Mouse (Mus musculus) 3T3-L1 (cell line): Measurements from ENCODE around the gene Nckap5.
"Not testable (repeated sequence)": the region's sequence is repeated elsewhere in the genome, so short reads cannot be mapped to it uniquely, and the experiment has no call there.

Experiments used
- DNase-seq: peaks from one replicate; pipeline ENCODE4 v3.0.0-alpha.2; 2015; ENCODE audit warnings: low read depth, low spot score

The Nckap5 gene

DNA sequence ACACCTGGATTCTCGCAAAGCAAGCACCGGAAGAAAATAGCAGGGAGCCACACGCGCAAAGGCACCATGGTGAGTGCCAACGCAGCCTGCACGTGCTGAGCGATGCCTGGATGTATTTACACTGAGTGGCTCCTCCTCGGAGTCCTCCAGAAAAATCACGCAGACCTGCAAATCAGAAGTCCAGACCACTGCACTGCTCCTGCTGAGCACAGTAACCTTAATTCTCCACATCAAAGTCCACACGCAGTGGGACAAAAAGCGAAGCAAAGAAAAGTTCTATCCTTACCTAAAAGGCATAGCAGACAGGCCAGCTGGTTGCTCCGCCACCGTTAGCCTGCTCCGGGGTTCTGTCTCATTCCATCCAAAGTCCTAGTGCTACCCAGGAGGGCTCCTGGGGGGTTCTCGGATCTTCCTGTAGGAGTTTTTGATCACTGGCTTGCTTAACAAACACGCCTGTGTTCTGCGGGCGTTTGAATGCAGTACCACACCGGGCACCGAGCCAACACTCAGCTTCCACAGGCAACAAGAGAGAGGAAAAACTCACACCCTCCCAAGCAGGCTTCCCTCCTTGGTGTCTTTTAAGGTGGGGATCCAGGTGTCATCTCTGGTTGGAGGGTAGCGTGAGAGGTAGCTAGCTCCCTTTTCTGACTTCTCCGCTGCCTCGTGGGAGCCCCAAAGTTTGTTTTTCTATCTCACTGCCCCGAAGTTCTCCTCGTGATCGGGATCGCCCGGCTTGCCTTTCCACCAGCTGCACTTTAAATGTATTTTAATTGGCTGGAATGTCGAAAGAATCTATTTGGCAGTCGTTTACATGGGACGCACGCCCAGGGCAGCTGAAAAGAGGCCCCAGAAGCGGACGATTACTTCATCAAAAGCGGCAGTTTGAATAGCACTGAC, at the start of gene Nckap5:
Nckap5 (minus strand) TSS at position 769 of the 897 bp plus-strand sequence.
- DNase-seq, result peak; percentile 69

DNA sequence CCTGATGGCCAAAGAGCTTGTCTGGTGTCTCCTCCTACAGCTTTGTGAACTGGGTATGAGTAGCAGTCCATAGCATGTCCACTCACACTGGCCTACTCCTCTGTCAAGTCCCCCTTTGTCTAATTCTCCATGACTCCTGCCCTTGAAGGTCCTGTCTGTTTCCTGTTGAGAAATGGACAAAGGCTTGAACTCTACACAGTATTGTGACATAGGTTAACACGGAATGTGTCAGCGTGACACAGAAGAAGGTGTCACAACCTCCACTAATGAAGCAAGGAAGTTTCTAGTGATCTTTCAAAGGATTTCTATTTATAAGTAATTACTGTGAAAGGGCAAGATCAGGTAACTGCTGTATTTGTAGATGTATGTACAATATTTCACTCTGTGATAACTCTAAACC, 46.9 kb upstream of the Nckap5 start:
- no peak for DNase-seq

- no peak for DNase-seq
Observed at GRCm38 (mm10) chr1:126868372-126868771, 37.8 kb upstream of the Nckap5 start.

GRCm38 (mm10) chr1:126867912-126868311, 37.3 kb upstream of the Nckap5 start:
- no peak for DNase-seq

DNA sequence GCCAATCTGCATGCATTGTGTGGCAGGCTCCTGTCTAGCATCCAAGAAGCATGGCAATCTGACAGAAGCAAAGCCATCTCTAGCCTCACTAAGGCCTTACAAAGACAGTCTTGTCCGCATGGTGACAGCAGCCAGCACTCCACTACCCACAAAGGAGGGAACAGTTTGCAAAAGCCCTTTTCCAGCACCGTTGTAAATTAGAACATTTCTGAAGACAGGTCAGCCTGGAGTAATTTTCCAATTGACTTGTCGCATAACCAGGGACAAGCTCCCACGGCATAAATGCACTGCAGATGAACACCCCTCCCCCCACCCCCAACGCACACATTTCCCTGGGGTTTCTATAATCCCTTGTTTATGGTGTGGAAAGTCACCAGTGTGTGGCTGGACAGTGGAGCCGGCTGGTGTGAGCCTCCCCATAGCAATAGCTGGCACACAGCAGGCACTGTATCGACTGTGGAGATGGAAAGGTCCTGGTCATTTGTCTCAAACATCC, 35.0 kb upstream of the Nckap5 start:
- DNase-seq, result no peak

DNA sequence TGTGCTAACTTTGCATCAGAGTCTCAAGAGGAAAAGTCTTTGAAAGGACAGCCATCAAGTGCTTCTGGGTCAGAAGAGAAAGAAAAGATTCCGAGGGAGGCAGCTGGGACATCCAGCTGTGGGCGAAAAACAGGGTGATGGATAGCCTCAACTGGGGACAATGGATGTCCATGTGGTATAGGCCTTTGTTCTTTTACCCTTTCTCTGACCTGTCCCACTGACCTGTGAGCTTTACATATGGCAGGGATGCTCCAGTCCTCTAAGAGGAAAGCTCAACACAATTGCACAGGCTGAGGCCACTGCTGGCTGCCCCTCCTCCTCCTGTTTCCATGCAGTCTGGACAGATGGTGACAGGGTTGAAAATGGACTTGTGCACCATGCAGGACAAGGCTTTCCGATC, 31.2 kb upstream of the Nckap5 start:
- DNase-seq, result no peak

DNA sequence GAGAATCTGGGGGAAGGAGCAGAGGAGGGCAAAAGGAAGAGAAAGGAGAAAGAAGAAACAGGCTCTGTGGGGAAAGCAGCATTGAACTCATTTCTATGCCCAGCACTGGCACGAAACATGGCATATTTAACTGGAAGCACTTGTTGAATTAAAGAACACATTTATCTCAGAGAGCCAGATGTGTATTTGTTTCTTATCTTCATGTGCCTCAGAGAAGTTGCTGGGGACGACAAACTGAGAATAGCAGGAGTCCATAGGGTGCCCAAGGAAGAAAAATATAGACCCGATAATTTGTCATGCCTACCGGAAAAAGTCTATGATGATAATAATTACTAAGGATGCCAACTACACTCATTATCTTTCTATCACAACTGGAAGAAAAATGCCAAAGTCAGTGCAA, 29.9 kb upstream of the Nckap5 start:
- no peak for DNase-seq

GRCm38 (mm10) chr1:126849481-126849880, 18.9 kb upstream of the Nckap5 start:
- DNase-seq, result no peak

DNA sequence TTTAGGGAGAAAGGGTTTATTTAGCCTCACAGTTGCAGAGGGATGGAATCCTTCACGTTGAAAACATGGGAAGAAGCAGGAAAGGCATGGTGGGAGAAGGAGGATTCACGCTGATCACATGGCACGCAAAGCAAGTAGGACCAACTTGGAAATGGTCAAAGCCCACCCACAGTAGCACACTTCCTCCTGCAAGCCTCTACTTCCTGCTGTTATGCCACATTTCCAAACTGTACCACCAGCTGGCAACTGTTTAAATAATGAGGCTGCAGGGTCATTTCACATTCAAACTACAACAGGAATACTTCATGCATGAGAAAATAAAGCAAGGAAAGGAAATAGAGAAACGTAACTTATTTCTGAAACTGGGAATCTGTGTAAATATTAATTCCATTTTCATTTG, 15.7 kb upstream of the Nckap5 start:
- no peak for DNase-seq

- DNase-seq, result no peak
Observed at GRCm38 (mm10) chr1:126832885-126833284, 2.3 kb upstream of the Nckap5 start.

GRCm38 (mm10) chr1:126829031-126829430, 1.6 kb downstream of the Nckap5 start:
- DNase-seq, result no peak

- no peak for DNase-seq
Observed at GRCm38 (mm10) chr1:126824841-126825240, 5.8 kb downstream of the Nckap5 start.

GRCm38 (mm10) chr1:126822246-126822645, 8.4 kb downstream of the Nckap5 start:
- DNase-seq, result no peak

DNA sequence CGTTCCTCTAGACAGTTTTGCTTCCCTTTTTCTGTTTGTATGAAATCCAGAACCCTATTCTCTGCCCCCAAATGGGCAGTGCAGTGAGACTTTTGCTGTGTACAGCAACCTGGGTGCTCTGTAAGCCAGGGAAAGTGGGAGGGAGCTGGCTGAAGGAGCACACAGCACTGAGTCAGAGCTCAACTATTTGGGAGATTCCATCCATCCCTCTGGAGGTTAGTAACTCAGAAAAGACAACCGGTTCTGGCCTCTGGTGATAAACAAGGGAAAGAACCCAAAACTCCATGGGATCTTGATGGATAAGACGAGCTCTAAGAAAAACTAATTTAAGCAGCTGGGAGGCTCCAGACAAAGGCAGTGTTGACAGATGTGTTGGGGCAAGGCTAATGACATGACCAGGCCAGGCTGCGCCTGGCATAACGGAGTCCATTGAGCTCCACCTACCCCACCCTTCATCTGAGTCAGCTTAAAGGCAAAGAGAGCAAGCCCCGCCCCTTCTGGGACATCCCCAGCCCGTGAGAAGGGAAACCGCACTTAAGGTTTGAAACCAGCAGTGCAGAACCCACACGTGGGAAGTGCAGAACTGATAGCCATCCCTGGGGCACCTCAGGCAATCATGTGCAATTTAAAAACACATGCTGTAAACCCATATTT, 13.1 kb downstream of the Nckap5 start:
- DNase-seq, result peak; percentile 98

- peak; percentile 24 for DNase-seq
Observed at GRCm38 (mm10) chr1:126806994-126807611, 23.5 kb downstream of the Nckap5 start.

DNA sequence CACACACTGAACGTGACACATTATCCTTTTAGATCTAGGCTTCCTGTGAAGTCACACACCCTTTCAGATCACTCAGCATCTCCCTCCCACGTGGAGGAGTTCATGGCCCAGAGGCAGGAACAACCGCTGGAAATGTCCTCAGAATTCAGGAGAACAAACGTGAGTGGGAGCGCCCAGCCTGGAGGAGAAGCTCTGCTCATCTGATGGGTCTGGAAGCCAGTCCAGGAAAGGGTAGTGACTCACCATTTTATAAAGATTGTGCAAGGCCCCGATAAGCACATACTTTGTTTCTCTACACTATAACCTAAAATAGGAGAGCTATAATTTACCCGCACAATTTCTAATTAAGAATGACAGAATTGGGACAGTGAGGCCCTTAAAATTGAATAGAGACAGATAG, 24.1 kb downstream of the Nckap5 start:
- DNase-seq, result peak; percentile 72

- DNase-seq, result no peak
Observed at GRCm38 (mm10) chr1:126802405-126802804, 28.2 kb downstream of the Nckap5 start.

DNA sequence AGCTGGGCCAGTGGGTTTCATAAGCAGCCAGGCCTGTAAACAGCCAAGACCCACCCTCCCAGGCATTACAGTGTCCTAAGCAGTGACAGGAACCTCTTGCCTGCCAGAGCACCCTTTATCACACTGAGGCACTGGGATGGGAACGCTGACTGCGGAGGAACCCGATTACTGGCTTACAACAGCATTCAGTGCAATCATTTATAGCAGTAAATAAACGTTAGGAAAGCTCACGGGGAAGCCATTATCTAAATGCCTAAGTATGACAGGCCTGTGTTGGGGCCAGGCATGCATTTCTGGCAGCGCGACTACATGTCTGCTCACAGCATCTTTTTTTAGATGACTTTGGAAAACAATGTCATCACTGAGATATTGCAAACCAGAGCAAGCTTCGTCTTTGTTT, 28.9 kb downstream of the Nckap5 start:
- no peak for DNase-seq

- DNase-seq, result no peak
Observed at GRCm38 (mm10) chr1:126799379-126799798, 31.2 kb downstream of the Nckap5 start.

DNA sequence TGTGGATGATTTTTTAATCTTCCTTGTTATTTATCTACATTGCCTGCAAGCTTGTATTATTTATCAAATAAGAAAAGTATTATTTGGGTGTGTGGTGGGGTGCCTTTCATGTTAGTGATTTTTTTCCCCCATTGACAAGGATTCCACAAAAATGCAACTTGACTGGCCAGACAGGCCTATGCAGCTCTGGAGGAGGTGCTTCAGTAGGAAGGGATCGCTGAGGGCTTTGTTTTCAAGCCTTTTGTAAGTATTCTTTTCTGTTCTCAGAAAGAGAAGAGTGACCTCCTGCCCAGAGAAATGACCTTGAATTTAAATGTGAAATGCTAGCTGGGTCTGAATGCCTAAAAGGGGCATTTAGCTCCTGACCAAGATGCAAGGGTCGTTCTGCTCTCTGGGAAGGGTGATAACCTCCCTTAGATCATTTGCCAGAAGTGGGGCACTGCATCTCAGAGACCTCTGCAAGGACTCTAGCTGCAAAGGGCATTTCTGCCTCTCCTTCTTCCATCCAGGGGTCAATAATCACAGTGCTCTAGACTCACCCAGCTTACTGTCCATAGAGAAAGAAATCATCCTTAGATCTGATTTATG, 50.2 kb downstream of the Nckap5 start:
- not testable (repeated sequence) for DNase-seq

DNA sequence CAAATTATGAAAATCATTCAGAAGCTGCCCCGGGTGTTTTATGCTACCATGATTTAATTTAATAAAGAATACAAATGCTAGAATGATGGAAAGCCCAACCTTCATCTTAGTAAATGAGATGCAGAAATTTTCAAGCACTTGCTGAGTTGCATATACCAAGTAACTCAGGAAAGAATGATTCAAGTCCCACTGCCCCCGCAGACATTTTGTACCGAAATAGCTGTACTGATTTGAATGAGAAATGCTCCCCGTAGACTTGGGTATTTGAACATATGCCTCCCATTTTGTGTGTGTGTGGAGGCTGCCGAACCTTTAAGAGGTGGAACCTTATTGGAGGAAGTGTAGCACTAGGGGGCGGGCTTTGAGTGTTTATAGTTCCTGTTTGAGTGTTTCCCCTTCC, 56.7 kb downstream of the Nckap5 start:
- DNase-seq, result not testable (repeated sequence)

GRCm38 (mm10) chr1:126766971-126767370, 63.6 kb downstream of the Nckap5 start:
- no peak for DNase-seq
